In the genomic region with DNA sequence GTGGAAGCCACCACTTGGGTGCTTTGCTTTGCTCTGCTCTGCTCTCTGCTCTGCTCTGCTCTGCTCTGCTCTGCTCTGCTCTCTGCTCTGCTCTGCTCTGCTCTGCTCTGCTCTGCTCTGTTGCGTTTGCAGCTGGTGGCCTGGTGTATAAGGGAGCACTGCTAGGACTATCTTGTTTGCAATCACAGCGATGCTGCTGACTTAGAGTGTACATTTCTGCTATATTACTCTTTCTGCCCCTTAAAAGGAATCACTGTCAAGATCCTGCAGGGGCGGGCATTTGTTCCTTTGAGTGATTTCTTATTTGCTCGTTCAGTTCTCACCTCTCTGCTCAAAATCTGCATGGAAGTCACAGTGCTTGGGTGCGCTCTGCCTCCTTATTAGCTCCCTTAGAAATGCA, we compare ENCODE assay signal across 19 mouse cellular contexts. TPM values are rescaled to one million over a fixed set of nuclear protein-coding genes. Genes with fewer than 3 reads are reported as not detected.
A peak's percentile ranks its signal among the peaks of the same experiment; 100 is the strongest.
DNase-seq lines count a peak whose midpoint lies in the region; TF ChIP-seq lines count a peak whose summit lies in the region.
"Had no signal": no experiment of that assay in that cellular context is flagged by ENCODE, and none has a peak within 500 bp of the region (broad histone marks: within the 10 kb centered on the region; RNA-seq: fewer than 3 reads in every experiment).

No protein-coding gene starts in this region.

- peak overlapping the region; percentile 80 for H3K27ac ChIP-seq in spleen, adult 2 months (ENCODE audit: insufficient read depth, low read length)
- H3K27ac ChIP-seq: embryonic facial prominence, embryonic 12.5 days; forebrain, embryonic 15.5 days; heart, embryonic 15.5 days; hindbrain, embryonic 14.5 days had no signal

- WGBS in spleen, adult 2 months, result 74% methylated on average over 5 of the region's 5 CpGs

- no peaks in the 10 kb centered on the region for H3K36me3 ChIP-seq in spleen, adult 2 months (ENCODE audit: control insufficient read depth, insufficient read depth, low read length)
- H3K36me3 ChIP-seq: embryonic facial prominence, embryonic 12.5 days; forebrain, embryonic 15.5 days; heart, embryonic 15.5 days had no signal

- no peak for TF ChIP-seq CTCF in spleen, adult 2 months (IDR thresholded peaks at IDR 0.05; ENCODE audit: extremely low read depth, insufficient read depth, insufficient read length, insufficient replicate concordance)

- no peak for DNase-seq in spleen, adult 2 months (ENCODE audit: low read depth in 1 of 2, low spot score in 2 of 2)
- DNase-seq in spleen, postnatal 10 days (ENCODE audit: low spot score in 2 of 2), result no peak
- peak; percentile 68 for DNase-seq in CD4-positive, CD25-positive, alpha-beta regulatory T cell, adult 2 months (ENCODE audit: low read depth, low spot score)
- peak; percentile 61 for DNase-seq in T-cell, adult 2 months (ENCODE audit: low spot score)
- no peak for DNase-seq in ovary, postnatal 10 days (ENCODE audit: low spot score)
- DNase-seq in left cerebral cortex, adult 8-10 months (ENCODE audit: low spot score in 2 of 2), result no peak
- DNase-seq: adrenal gland, adult 8-10 months; cerebellum, adult 11-12 months; cerebellum, adult 9-10 months; cerebellum, postnatal 25 days; gastrocnemius, postnatal 36 days; heart, adult 18-20 months; heart, postnatal 14 days had no signal

- H3K4me1 ChIP-seq in spleen, adult 2 months (ENCODE audit: control insufficient read depth, insufficient read depth, insufficient read length), result no peaks in the 10 kb centered on the region
- H3K4me1 ChIP-seq: embryonic facial prominence, embryonic 12.5 days; forebrain, embryonic 15.5 days had no signal

- no peaks in the 10 kb centered on the region for H3K27me3 ChIP-seq in spleen, adult 2 months (ENCODE audit: control insufficient read depth, insufficient read depth, low read length)
- H3K27me3 ChIP-seq: CH12.LX; embryonic facial prominence, embryonic 12.5 days; forebrain, embryonic 15.5 days; heart, embryonic 15.5 days; Patski had no signal

- H3K4me3 ChIP-seq in spleen, adult 2 months (ENCODE audit: extremely low read depth, insufficient read depth, insufficient read length), result no peak overlapping the region; the same call in 1 of the 2 replicates
- H3K4me3 ChIP-seq: embryonic facial prominence, embryonic 12.5 days; forebrain, embryonic 15.5 days; heart, embryonic 15.5 days had no signal

- no peak for TF ChIP-seq POLR2A in spleen, adult 2 months (IDR thresholded peaks at IDR 0.05; ENCODE audit: low read depth, low read length)

RNA-seq across cellular contexts. Expression of a gene that starts 44.0 kb away (rescaled TPM):
- 309 and 372 TPM in 2 replicates for polyA plus RNA-seq in spleen, adult 2 months (2012; rRNA removed)
- 100 to 1,000 TPM; 107 to 115 (median 113) TPM for total RNA-seq in left cerebral cortex, adult 8-10 months (2022)

RNA-seq across cellular contexts. Expression of a gene that starts 44.1 kb away (rescaled TPM):
- polyA plus RNA-seq in spleen, adult 2 months (2012; rRNA removed), result 17.9 and 23.4 TPM in 2 replicates
- total RNA-seq in left cerebral cortex, adult 8-10 months (2022), result 10 to 100 TPM; 53.6 to 66.2 (median 59.0) TPM

Comparison
In these comparisons a context has a peak if more than half of its experiments do, and no peak if none do; other contexts are left out.
1. DNase-seq: peak in CD4-positive, CD25-positive, alpha-beta regulatory T cell, adult 2 months (single experiment) and T-cell, adult 2 months (single experiment); none in spleen, adult 2 months (0 of 2), spleen, postnatal 10 days (0 of 2), ovary, postnatal 10 days (single experiment) and left cerebral cortex, adult 8-10 months (0 of 2).